In genomic region chr13:44796775-44797174, GRCm38 (mm10) we compare ENCODE assay signal across 7 mouse cellular contexts.
A peak's percentile ranks its signal among the peaks of the same experiment; 100 is the strongest.
DNase-seq lines count a peak whose midpoint lies in the region; TF ChIP-seq lines count a peak whose summit lies in the region.

No protein-coding gene starts in this region.

- intact Hi-C loops in gastrocnemius, adult 2 months (cut with DNase I): no loop called here

- no peak overlapping the region for H3K4me3 ChIP-seq in kidney, adult 2 months (ENCODE audit: insufficient read depth, low read depth, low read length)
- H3K4me3 ChIP-seq in gastrocnemius, adult 2 months: no peak overlapping the region
- no peak overlapping the region for H3K4me3 ChIP-seq in hindbrain, embryonic 10.5 days

- no peaks in the 10 kb centered on the region for H3K9me3 ChIP-seq in hindbrain, embryonic 10.5 days

- no peak for TF ChIP-seq CTCF in kidney, adult 2 months (conservative IDR thresholded peaks at IDR 0.05; ENCODE audit: insufficient read depth, insufficient read length, low read depth, low read length)
- no peak for TF ChIP-seq CTCF in gastrocnemius, adult 2 months (IDR thresholded peaks at IDR 0.05)

- no peak for TF ChIP-seq POLR2A in kidney, adult 2 months (IDR thresholded peaks at IDR 0.05; ENCODE audit: low read depth, low read length)

- no peaks in the 10 kb centered on the region for H3K27me3 ChIP-seq in kidney, adult 2 months (replicated peaks; ENCODE audit: control insufficient read depth, insufficient read depth, low read length)
- H3K27me3 ChIP-seq in hindbrain, embryonic 10.5 days (ENCODE audit: insufficient read depth, poor library complexity, severe bottlenecking): no peaks in the 10 kb centered on the region

- H3K4me1 ChIP-seq in kidney, adult 2 months (ENCODE audit: control insufficient read depth, insufficient read depth, low read length): peaks cover 29% of the 10 kb centered on the region
- H3K4me1 ChIP-seq in hindbrain, embryonic 10.5 days (replicated peaks): peaks cover 28% of the 10 kb centered on the region

- peak; percentile 27 for DNase-seq in kidney, adult 2 months
- DNase-seq in kidney, adult 9 months: no peak
- peak; percentile 67 for DNase-seq in testis, postnatal 10 days (ENCODE audit: low spot score)
- DNase-seq in testis, postnatal 14 days (ENCODE audit: low spot score): no peak
- peak; percentile 70 for DNase-seq in gastrocnemius, adult 2 months
- DNase-seq in frontal cortex, postnatal 10 days (ENCODE audit: low spot score in 2 of 2): no peak
- no peak for DNase-seq in hindbrain, embryonic 10.5 days (ENCODE audit: low spot score)

- H3K36me3 ChIP-seq in kidney, adult 2 months (ENCODE audit: control insufficient read depth, insufficient read depth, low read length): no peaks in the 10 kb centered on the region
- no peaks in the 10 kb centered on the region for H3K36me3 ChIP-seq in hindbrain, embryonic 10.5 days

- H3K27ac ChIP-seq in kidney, adult 2 months (ENCODE audit: insufficient read depth, low read depth, low read length): no peak overlapping the region
- H3K27ac ChIP-seq in gastrocnemius, adult 2 months: no peak overlapping the region
- no peak overlapping the region for H3K27ac ChIP-seq in hindbrain, embryonic 10.5 days

- 52% methylated on average over 2 of the region's 2 CpGs for WGBS in kidney, adult 2 months
- 87% methylated on average over 2 of the region's 2 CpGs for WGBS in hindbrain, embryonic 10.5 days

Comparison
In these comparisons a context has a peak if more than half of its experiments do, and no peak if none do; other contexts are left out.
1. DNase-seq: peak in kidney, adult 2 months (single experiment), testis, postnatal 10 days (single experiment) and gastrocnemius, adult 2 months (single experiment); none in kidney, adult 9 months (single experiment), testis, postnatal 14 days (single experiment), frontal cortex, postnatal 10 days (0 of 2) and hindbrain, embryonic 10.5 days (single experiment).